Mouse (Mus musculus) myocyte (in vitro differentiated cells): Measurements from ENCODE around the gene Hist1h3f.

Experiments
- CEBPB ChIP-seq: IDR thresholded peaks from 2 replicates; pipeline ENCODE4 v1.6.1; 2011; ENCODE audit warnings: mild to moderate bottlenecking, moderate library complexity; ENCODE audit not compliant: poor library complexity, insufficient read depth, severe bottlenecking
- MAX ChIP-seq: IDR thresholded peaks from one replicate; pipeline ENCODE4 v1.6.1; 2011; ENCODE audit warnings: low read depth, mild to moderate bottlenecking, control low read depth
- MYOD1 ChIP-seq, 3 experiments: IDR thresholded peaks; one replicate each; pipeline ENCODE4 v1.6.1; 2011; ENCODE audit warnings: control low read depth in 2 of 3, low read depth in 2 of 3, mild to moderate bottlenecking in 2 of 3, moderate library complexity in 1 of 3; ENCODE audit not compliant: insufficient read length in 2 of 3, control insufficient read depth in 1 of 3
- POLR2A ChIP-seq: IDR thresholded peaks from one replicate; pipeline ENCODE4 v1.6.1; 2011; ENCODE audit warnings: low read depth, mild to moderate bottlenecking, control low read depth, moderate library complexity; ENCODE audit not compliant: insufficient read length
- POLR2AphosphoS2 ChIP-seq: IDR thresholded peaks from one replicate; pipeline ENCODE4 v1.6.1; 2011; ENCODE audit warnings: low read depth, control low read depth; ENCODE audit not compliant: insufficient read length
- SRF ChIP-seq: IDR thresholded peaks from one replicate; pipeline ENCODE4 v1.6.1; 2011; ENCODE audit warnings: low read depth; ENCODE audit not compliant: control insufficient read depth, insufficient read length
- TCF12 ChIP-seq: IDR thresholded peaks from one replicate; pipeline ENCODE4 v1.6.1; 2011; ENCODE audit warnings: mild to moderate bottlenecking, control low read depth; ENCODE audit not compliant: poor library complexity, insufficient read depth, severe bottlenecking

GRCm38 (mm10) chr13:23593051-23593770 lies 49.4 kb downstream of the Hist1h3f start:
- no peak for TF ChIP-seq MAX
- TF ChIP-seq POLR2A: no peak
- TF ChIP-seq TCF12: no peak
- TF ChIP-seq POLR2AphosphoS2: no peak
- no peak for TF ChIP-seq CEBPB
- TF ChIP-seq SRF: no peak
- no peak for TF ChIP-seq MYOD1 (IDR thresholded peaks at IDR 0.05; ENCODE audit: control insufficient read depth in 1 of 3, insufficient read length in 2 of 3, low read depth in 2 of 3)
